Mouse (Mus musculus): ENCODE measurements around the gene Ccdc107.

Ccdc107 gene

DNA sequence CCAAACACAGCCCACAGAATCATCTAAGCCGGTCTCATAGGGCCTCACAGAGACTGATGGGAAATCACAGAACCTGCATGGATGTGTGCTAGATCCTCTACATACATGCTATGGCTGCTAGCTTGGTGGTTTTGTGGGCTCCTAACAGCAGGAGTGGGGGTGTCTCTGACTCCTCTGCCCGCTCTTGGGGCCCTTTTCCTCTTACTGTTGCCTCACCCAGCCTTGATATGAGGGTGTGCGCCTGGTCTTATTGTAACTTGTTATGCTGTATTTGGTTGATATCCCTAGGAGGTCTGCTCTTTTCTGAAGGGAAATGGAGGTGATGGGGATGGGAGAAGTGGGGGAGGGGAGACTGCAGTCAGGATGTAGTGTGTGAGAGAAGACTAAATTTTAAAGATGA lies 3.1 kb upstream of the Ccdc107 start:
- DNase-seq: no peak

- peak; percentile 63 for DNase-seq
These were observed 1.9 kb upstream of the Ccdc107 start for GRCm38 (mm10) chr4:43490801-43491200.

- DNase-seq: no peak
These were observed 439 bp upstream of the Ccdc107 start for GRCm38 (mm10) chr4:43492101-43492820.

DNA sequence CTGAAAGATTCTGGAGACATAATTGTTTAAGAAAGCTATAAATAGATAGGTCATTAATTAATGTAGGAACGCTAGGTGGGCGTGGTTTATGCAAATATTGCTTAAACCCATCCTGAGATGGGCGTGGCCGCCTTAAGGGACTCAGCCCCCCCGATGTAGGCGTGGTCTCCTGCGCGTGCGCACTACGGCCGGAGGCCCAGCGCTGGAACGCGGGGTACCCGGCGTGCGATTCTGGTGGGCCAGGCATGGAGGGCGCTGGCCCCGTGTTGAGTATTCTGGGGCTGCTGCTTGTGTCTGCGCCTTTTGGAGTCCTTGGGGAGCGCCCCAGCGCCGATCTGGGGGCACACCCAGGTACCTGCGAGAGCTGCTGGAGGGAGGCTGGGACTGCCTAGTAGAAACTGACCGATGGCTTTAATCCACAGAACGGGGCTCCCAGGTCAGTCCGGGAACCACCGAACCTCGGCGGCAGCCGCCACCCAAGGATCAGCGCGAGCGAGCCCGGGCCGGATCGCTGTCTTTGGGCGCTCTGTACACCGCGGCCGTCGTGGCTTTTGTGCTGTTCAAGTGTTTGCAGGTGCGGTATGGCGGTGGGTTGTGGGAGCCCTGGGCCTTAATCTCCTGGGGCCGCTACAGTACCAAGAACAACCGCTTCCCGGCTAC lies 616 bp downstream of the Ccdc107 start:
- DNase-seq: peak; percentile 97

GRCm38 (mm10) chr4:43493846-43494240 lies 1.1 kb downstream of the Ccdc107 start:
- DNase-seq: no peak

DNA sequence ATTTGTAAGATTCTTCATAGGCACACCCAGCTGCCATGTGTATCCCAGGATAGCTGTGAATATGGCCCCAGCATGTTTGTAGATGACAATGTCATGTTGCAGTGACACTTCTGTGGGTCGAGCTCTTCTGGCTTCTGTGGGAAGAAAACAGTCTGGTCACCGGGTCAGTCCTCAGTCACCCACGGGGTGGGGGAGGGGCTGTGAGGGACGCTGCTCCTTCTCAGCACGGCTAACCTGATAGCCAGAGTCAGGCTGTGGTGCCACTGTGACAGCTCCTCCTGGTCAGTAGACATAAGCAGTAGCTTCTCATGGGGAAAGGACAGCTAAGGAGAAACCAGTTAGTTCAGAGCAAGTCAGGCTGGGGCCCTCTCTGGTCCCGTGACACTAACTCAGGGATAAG lies 3.9 kb downstream of the Ccdc107 start:
- no peak for DNase-seq

GRCm38 (mm10) chr4:43497405-43497804 lies 4.7 kb downstream of the Ccdc107 start:
- DNase-seq: no peak

- no peak for DNase-seq
These were observed 5.2 kb downstream of the Ccdc107 start for GRCm38 (mm10) chr4:43497946-43498345.

GRCm38 (mm10) chr4:43498983-43499382 lies 6.3 kb downstream of the Ccdc107 start:
- peak; percentile 45 for DNase-seq

DNA sequence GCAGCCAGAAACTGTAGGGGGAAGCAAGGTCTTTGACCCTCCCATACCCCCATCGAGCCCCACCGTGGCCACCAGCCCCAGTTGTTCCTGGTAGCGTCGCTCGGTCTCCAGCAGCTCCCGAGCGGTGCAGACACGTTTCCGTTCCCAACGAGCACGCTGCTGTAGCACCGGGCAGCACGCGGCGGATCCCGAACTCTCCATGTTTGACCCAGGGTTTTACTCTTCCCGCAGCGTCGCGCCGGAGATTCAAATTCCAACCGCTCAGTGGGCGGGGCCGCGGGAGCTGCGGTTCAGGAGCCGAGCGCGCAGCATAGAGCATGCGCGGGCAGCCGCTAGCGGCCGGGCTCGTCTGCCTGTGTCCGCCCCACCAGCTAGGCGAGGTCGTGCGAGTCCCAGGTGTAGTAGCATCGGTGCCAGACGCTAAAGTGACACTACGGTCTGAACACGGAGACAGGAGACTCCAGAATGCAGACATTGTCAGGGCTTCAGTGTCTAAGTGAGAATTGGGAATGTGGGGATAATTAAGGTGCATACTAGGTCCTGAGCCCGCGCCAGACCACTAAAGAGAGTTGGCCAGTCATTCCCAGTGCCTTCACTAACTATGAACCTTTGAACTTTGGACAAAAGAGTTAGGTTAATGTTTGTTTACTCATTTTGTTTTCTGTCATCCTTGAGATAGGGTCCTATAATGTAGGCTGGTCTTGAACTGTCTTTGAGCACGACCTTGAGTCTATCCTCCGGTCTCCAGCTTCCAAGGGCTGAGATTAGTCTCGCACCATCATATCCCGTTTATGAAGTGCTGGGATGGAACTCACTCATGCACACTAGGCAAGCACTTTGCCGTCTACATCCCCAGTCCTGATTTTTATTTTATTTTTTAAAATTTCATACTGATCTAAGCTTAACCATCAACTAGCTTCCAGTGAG lies 7.0 kb downstream of the Ccdc107 start, which contains the start of gene Arhgef39:
Gene Arhgef39, minus strand, starts transcription at position 289 of the 927 bp plus-strand sequence.
- DNase-seq: peak; percentile 90

DNA sequence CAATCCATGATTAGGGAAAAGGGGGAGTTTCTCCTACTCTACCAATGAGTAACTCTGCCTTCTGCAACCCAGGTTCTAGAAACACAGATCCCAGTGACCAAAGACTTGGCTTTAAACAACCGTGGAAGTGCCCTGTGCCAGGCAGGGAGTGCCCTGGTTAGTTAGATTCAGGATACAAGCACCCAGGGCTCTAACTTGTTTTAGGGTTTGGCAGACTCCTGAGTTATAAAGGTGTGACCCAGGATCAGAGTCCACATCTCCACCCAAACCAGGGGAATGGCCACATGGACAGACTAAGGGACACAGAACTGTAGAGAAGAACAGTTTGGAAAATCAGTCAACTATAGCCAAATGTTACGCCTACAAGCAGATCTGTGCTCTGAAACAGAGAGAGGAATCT lies 10.3 kb downstream of the Ccdc107 start:
- DNase-seq: no peak

DNA sequence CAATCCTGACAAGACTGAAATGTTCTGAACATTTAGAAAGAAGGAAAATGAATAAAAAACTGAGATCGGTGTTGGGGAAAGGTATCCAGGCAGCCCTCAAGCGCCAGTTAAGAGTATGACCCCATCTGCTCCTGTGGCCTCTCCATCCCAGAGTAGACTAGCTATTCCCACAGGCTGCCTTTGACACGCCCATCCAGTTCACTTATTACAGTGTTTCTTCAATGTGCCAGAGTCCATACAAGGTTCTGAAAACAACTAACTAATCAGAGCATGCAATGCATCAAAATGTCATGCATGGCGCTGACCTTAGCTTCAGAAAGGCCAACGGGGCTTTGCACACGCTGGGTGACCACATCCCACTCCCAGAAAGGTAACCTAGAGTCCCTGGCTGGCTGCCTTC lies 10.8 kb downstream of the Ccdc107 start:
- DNase-seq: no peak

DNA sequence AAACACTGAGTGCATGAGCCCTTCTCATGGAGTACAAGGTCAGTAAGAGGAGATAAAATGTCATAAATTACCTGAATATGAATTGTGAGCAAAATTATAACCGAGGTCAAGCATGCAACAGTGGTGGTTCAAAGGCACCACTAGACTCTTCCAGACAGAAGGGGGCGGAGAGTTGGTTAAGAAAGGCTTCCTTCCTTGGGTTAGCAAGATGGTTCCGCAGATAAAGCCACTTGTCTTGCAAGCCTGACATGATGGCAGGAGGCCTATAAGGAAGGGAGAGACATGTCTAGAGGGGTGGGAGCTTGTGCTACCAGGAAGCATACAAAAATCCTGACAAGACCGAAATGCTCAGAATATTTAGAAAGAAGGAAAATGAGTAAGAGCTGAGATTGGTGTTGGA lies 11.6 kb downstream of the Ccdc107 start:
- no peak for DNase-seq

DNA sequence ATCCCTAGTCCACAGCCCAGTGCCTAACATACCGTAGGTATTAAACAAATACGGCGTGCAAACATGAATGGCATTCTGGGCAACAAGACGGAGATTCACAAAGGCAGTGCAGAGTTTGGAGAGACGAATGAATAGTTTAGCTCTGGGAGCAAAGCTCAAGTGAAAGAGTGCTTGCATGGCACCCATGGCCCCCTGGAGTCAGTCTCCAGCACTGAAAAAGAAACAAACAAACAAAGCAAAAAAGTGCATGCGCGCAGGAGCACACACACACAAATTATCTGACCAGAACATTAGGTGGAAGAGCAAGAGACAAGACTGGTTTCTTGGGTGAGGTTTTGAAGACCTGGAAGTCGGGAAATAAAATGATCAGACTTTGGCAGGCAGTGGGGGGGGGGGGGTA lies 13.4 kb downstream of the Ccdc107 start:
- no peak for DNase-seq

DNA sequence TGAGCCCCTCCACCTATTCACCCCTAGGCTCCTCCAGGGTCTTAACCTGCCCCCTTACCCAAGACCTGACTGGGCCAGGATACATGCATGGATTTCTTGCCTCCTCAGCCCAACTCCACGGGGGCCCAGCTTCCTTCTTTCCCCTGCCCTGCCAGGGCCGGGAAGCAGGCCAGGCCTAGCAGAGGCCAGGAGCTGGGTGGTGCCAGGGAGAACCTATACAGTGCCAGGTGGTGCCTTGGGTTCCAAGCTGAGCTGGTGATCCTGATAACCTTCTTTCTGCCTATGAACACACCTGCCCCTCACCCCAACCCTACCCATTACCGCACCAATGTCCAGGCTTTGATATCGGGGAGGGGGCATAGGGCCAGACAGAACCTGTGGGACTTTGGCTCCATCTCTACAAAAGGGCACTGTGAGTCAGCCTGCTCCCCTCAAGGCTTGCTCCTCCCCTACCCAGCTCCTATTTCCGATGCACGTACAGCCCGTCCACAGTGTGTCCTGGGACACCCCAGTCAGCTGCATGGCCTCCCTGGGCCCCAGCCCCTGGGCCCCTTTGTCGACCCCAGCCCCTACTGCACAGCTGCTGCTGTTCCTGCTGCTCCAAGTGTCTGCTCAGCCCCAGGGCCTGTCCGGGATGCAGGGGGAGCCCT lies 14.0 kb downstream of the Ccdc107 start, which contains the start of gene Car9:
Gene Car9, plus strand, starts transcription at position 431 of the 650 bp plus-strand sequence.
- no peak for DNase-seq

DNA sequence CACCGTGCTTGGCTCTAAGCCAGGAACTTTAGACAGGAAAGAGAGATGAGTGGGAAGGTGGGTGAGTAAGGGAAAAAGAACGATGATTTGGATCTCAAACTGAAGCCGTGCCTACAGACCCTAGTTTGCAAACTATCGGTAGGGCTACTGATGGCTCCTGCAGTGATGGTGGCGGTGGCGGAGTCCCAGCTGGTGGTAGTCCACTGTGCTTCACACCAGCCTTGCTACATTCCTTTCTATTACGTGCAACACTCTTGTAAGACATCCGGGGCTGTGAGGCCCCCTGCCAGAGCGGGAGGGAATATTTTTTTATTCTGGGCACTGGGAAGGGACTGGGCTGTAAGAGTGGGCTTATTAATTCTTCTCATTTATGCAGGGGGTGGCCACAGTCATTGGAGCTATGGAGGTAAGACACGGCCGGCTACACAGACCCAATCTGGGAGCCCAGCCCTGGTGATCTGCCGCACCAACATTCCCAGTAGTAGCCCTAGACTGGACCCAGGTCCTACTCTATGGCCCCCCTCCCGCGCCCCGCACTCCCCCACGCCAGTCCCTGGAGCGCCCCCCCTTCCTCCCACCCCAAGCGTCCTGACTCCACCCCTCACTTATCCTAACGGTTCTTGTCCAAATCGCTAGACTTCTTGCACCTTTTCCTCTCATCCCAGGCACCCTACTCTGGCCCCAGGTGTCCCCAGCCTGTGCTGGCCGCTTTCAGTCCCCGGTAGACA lies 15.4 kb downstream of the Ccdc107 start:
- DNase-seq: peak; percentile 60

DNA sequence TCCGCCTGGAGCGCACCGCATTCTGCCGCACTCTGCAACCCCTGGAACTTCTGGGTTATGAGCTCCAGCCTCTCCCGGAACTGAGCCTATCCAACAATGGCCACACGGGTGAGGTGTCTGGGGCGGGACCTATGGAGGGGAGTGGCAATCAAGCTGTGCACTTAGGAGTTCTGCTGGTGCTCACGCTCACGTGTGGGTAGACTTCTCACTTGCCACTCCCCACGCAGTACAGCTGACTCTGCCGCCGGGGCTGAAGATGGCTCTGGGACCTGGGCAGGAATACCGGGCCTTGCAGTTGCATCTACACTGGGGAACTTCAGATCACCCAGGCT lies 15.9 kb downstream of the Ccdc107 start:
- DNase-seq: peak; percentile 83

GRCm38 (mm10) chr4:43509109-43509508 lies 16.4 kb downstream of the Ccdc107 start:
- no peak for DNase-seq

- DNase-seq: no peak
These were observed 19.2 kb downstream of the Ccdc107 start for GRCm38 (mm10) chr4:43511675-43512454.

DNA sequence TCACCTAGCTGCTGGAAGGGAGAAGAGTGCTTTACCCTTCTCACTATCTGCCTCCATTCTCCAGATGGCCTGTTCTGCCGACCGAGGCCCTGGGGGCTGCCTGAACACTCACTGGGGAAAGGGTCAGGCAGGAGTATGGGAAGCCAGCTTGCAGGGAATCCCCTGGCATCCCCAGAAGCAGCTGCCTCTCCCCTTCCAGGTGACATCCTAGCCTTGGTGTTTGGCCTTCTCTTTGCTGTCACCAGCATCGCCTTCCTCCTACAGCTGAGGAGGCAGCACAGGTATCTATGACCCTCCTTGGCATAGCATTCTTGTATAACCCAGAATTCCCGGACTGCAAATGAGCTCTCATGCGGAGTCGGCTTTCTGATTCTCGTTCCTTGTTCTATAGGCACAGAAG lies 20.0 kb downstream of the Ccdc107 start:
- no peak for DNase-seq

GRCm38 (mm10) chr4:43513300-43513699 lies 20.6 kb downstream of the Ccdc107 start:
- no peak for DNase-seq

Data from lung, postnatal 10 days (tissue).